Mouse (Mus musculus) forebrain, postnatal 0 days (tissue): ENCODE measurements at regions not wholly inside any gene's neighbourhood (a gene's known extent, or its start where the extent isn't known, plus 50 kb on each side); places are given as distances from the start of the nearest gene placed in this dataset.
A peak's percentile ranks its signal among the peaks of the same experiment; 100 is the strongest.

Experiments used
- ATAC-seq: fragments of 200-750 bp; cut with Nextera tagmentation; 2 replicates; pipeline ENCODE4 v1.8.0; 2017; ENCODE audit warnings: mild to moderate bottlenecking, moderate library complexity
- DNase-seq: peaks from one replicate; pipeline ENCODE4 v3.0.0-alpha.2; 2015
- H3K27ac ChIP-seq: fragments of 300-500 bp; sonication (generic); 2 replicates; pipeline ENCODE4 v1.5.1; 2014; ENCODE audit warnings: low read depth, mild to moderate bottlenecking, antibody characterized with exemption, low read length, moderate library complexity, mixed read lengths
- H3K27me3 ChIP-seq: fragments of 300-500 bp; sonication (generic); 2 replicates; pipeline ENCODE4 v1.6.1; 2014; ENCODE audit warnings: mild to moderate bottlenecking, low read length, mixed read lengths; ENCODE audit not compliant: insufficient read depth
- H3K36me3 ChIP-seq: fragments of 300-500 bp; sonication (generic); 2 replicates; pipeline ENCODE4 v1.6.1; 2014; ENCODE audit warnings: mild to moderate bottlenecking, moderate library complexity; ENCODE audit not compliant: insufficient read depth
- H3K4me1 ChIP-seq: fragments of 300-500 bp; sonication (generic); 2 replicates; pipeline ENCODE4 v1.6.1; 2014; ENCODE audit warnings: antibody characterized with exemption; ENCODE audit not compliant: insufficient read depth
- H3K4me2 ChIP-seq: fragments of 300-500 bp; sonication (generic); 2 replicates; pipeline ENCODE4 v1.6.1; 2014; ENCODE audit warnings: low read depth, mild to moderate bottlenecking, moderate library complexity
- H3K4me3 ChIP-seq: fragments of 300-500 bp; sonication (generic); 2 replicates; pipeline ENCODE4 v1.5.1; 2014; ENCODE audit warnings: low read depth, low read length, mixed read lengths
- H3K9ac ChIP-seq: fragments of 300-500 bp; sonication (generic); 2 replicates; pipeline ENCODE4 v1.6.1; 2014; ENCODE audit warnings: mild to moderate bottlenecking
- H3K9me3 ChIP-seq: fragments of 300-500 bp; sonication (generic); 2 replicates; pipeline ENCODE4 v1.6.1; 2016; ENCODE audit warnings: low read length
- CTCF ChIP-seq: sonication (generic); IDR thresholded peaks from 2 replicates; pipeline ENCODE4 v1.5.1; 2016; ENCODE audit warnings: antibody characterized with exemption, control low read depth, low read depth
- WGBS: fragments of 180-500 bp; shearing (Covaris S2); extraction: QIAGEN DNeasy Blood & Tissue Kit; methylation state at CpG from one replicate; pipeline ENCODE4 v1.1.7; 2014; 5-methylcytosine and 5-hydroxymethylcytosine counted together

- H3K4me2 ChIP-seq: peak overlapping the region; percentile 41
- no peaks in the 10 kb centered on the region for H3K36me3 ChIP-seq
- H3K4me1 ChIP-seq: peaks cover 28% of the 10 kb centered on the region
- H3K9ac ChIP-seq: no peak overlapping the region
- H3K27ac ChIP-seq: peak overlapping the region; percentile 52
- no peak for TF ChIP-seq CTCF
- ATAC-seq: no peak
- no peaks in the 10 kb centered on the region for H3K9me3 ChIP-seq
- WGBS: 17% methylated on average over 5 of the region's 5 CpGs
- no peak overlapping the region for H3K4me3 ChIP-seq
- no peaks in the 10 kb centered on the region for H3K27me3 ChIP-seq
- DNase-seq: no peak
Observed at GRCm38 (mm10) chr2:75245662-75246061, 413.4 kb upstream of the Hnrnpa3 start.

- Histone ChIP-seq H3K4me3 (no peak overlapping the region), H3K4me1 (peaks cover 28% of the 10 kb centered on the region), H3K27ac (peak overlapping the region; percentile 52), H3K9me3 (no peaks in the 10 kb centered on the region), H3K27me3 (no peaks in the 10 kb centered on the region), H3K9ac (no peak overlapping the region), H3K4me2 (peak overlapping the region; percentile 41), H3K36me3 (no peaks in the 10 kb centered on the region)
- no peak for TF ChIP-seq CTCF
- WGBS: 5% methylated on average over 12 of the region's 12 CpGs
- peak; percentile 68 for DNase-seq
- ATAC-seq: peak; percentile 82
Observed at GRCm38 (mm10) chr2:75246082-75246743, 412.8 kb upstream of the Hnrnpa3 start.

DNA sequence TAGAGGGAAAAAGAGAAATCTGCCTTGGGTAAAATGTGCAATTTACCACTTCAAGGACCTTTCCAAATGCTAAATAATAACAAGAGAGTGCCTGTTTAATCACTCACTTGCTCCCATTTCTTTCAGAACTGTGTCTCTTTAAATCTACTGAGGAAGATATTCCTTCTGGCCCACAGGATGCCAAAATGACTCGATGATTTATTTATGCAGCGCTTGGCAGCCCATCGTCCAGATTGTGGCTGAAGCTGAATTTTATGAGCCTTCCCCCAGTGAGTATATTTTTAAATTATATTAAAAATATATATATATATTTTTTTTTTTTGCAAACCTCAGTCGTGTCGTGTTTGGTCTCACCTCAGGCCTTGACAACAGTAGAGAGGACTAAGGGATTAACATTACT is 410.8 kb upstream of the Hnrnpa3 start:
- H3K36me3 ChIP-seq: no peaks in the 10 kb centered on the region
- ATAC-seq: no peak
- no peak overlapping the region for H3K27ac ChIP-seq
- no peaks in the 10 kb centered on the region for H3K9me3 ChIP-seq
- no peak overlapping the region for H3K9ac ChIP-seq
- no peak for TF ChIP-seq CTCF
- H3K4me3 ChIP-seq: no peak overlapping the region
- H3K4me2 ChIP-seq: no peak overlapping the region
- 17% methylated on average over 5 of the region's 5 CpGs for WGBS
- peaks cover 28% of the 10 kb centered on the region for H3K4me1 ChIP-seq
- DNase-seq: peak; percentile 28
- H3K27me3 ChIP-seq: no peaks in the 10 kb centered on the region

DNA sequence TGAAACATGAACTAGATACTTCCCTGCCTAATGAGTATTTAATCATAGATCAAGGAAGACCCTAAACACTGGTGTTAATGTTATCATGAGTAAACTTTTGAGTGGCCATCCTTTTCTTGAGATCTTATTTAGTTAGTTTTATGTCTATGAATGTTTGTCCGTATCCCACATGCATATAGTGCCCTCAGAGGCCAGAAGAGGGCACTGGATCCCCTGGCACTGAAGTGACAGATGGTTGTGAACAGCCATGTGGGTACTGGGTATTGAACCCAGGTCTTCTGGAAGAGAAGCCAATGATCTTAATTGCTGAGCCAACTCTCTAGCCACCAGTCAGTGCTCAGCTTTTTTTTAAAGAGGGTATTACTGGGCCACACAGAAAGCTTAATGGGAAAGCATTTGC is 408.6 kb upstream of the Hnrnpa3 start:
- Histone ChIP-seq H3K9ac (no peak overlapping the region), H3K27me3 (no peaks in the 10 kb centered on the region), H3K36me3 (no peaks in the 10 kb centered on the region), H3K27ac (no peak overlapping the region), H3K4me2 (no peak overlapping the region), H3K9me3 (no peaks in the 10 kb centered on the region), H3K4me1 (peaks cover 12% of the 10 kb centered on the region), H3K4me3 (no peak overlapping the region)
- WGBS: 87% methylated on average over 1 of the region's 1 CpGs
- ATAC-seq (no peak), DNase-seq (no peak)
- no peak for TF ChIP-seq CTCF

- no peak overlapping the region for H3K27ac ChIP-seq
- TF ChIP-seq CTCF: no peak
- 18% methylated on average over 8 of the region's 8 CpGs for WGBS
Observed at GRCm38 (mm10) chr2:75252829-75253228, 406.2 kb upstream of the Hnrnpa3 start.

GRCm38 (mm10) chr2:75265218-75265617 is 393.8 kb upstream of the Hnrnpa3 start:
- Histone ChIP-seq H3K36me3 (no peaks in the 10 kb centered on the region), H3K4me1 (peaks cover 10% of the 10 kb centered on the region), H3K27me3 (no peaks in the 10 kb centered on the region), H3K4me3 (no peak overlapping the region), H3K4me2 (no peak overlapping the region), H3K9ac (no peak overlapping the region), H3K27ac (no peak overlapping the region), H3K9me3 (no peaks in the 10 kb centered on the region)
- DNase-seq: peak; percentile 36
- 44% methylated on average over 7 of the region's 7 CpGs for WGBS
- ATAC-seq: peak; percentile 50; the same call in 1 of the 2 replicates
- no peak for TF ChIP-seq CTCF

More at GRCm38 (mm10) chr2:75252829-75253228, 406.2 kb upstream of the Hnrnpa3 start:
- Histone ChIP-seq H3K9ac (no peak overlapping the region), H3K4me2 (no peak overlapping the region), H3K36me3 (no peaks in the 10 kb centered on the region), H3K4me3 (no peak overlapping the region), H3K9me3 (no peaks in the 10 kb centered on the region), H3K27me3 (no peaks in the 10 kb centered on the region), H3K4me1 (0 out of 2 replicates have a peak, but pooled peaks cover 3% of the 10 kb centered on the region)
- DNase-seq: no peak
- ATAC-seq: no peak

DNA sequence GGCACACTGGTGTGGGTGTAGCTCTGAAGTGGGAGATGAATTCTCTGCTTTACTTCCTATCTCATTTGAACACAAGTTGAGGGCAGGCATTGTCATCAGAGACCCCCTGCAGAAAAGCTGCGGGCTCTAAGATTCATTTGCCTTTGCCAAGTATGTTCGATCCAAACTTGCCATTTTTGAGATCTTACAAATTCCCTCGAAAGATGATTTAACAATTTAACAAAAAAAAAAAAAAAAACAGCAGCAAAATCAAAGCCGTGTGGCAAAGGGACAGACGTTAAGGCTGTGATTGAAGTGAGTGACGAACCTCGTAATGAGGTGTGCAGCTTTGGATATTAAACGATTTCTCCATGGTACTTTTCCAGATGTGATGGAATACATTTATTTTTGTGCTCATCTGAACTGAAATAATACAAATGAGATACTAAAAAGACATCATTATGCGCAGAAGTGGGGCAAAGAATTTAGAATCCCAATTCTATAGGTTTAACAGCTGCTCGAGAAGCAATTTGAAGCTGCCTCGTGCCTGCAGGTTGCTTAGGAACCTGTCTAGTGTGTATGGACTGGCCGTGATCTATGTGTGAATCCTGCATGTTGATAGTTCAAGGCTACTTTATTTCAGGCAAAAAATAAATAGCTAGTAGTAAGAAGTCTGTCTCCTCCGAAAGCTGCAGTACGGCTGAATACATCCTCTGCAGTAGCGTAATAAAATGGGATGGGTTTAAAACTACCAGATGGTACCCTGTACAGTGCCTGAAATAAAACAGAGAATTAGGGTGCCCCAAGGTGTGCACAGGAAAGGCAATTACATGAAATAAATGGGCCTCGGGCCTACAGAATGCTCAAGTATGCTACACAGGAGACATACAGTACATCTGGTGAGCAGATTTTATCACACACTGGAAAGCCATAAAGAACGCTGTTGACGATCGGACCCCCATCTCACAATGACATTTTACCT is 393.0 kb upstream of the Hnrnpa3 start:
- Histone ChIP-seq H3K4me2 (no peak overlapping the region), H3K9ac (no peak overlapping the region), H3K4me1 (peaks cover 10% of the 10 kb centered on the region), H3K9me3 (no peaks in the 10 kb centered on the region), H3K27me3 (no peaks in the 10 kb centered on the region), H3K27ac (no peak overlapping the region), H3K36me3 (no peaks in the 10 kb centered on the region), H3K4me3 (no peak overlapping the region)
- whole genome bisulfite sequencing: 49% methylated on average over 19 of the region's 19 CpGs
- TF ChIP-seq CTCF: no peak
- DNase-seq (peak; percentile 18), ATAC-seq (no peak)
